Mouse (Mus musculus) lung, postnatal 0 days (tissue): ENCODE results near the gene Fgfr4.

Experiments
- CTCF ChIP-seq: IDR thresholded peaks from 2 replicates; pipeline ENCODE4 v1.5.1; 2016; ENCODE audit warnings: antibody characterized with exemption, mild to moderate bottlenecking
- EP300 ChIP-seq: IDR thresholded peaks from 2 replicates; pipeline ENCODE4 v1.6.1; 2016; ENCODE audit warnings: antibody characterized with exemption, mild to moderate bottlenecking, control low read depth

DNA sequence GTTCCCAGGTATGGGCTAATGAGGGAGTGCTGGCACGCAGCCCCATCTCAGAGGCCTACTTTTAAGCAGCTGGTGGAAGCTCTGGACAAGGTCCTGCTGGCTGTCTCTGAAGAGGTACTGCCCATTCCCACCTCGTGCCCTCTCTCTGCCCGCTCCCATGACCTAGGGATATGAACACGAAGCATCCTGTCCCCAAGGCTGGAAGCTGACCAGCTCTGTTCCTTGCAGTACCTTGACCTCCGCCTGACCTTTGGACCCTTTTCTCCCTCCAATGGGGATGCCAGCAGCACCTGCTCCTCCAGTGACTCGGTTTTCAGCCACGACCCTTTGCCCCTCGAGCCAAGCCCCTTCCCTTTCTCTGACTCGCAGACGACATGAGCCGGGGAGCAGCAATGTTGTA is 15.4 kb downstream of the Fgfr4 start:
- TF ChIP-seq CTCF (no peak), EP300 (no peak)
